Mouse (Mus musculus): Measurements from ENCODE around the gene Podxl2.

Podxl2 gene

GRCm38 (mm10) chr6:88874868-88875508 lies at the start of gene Podxl2:
Gene Podxl2 (minus strand): TSS chr6:88875044.
- DNase-seq: peak; percentile 83 to 89

DNA sequence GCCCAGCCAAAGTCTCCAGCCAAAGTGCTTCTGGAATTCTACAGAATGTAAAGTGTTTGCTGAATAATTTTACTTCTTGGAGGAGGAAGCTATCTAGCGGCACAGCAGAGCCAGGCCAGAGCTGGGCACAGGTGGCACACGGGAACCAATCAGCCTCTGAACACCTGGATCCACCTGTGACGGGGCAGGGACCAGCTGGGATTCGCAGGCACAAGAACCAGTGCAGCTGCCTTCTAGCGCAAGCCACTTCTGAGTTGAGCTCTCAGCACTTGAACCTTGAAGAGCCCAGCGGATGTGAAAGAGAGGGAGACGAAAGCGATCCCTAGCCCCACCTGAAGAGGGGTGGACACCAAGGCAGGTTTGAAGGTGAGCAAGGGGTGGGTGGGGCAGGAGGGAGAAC lies 44.0 kb upstream of the Podxl2 start:
- no peak for DNase-seq

- peak; percentile 62 to 65 for DNase-seq
Measured at GRCm38 (mm10) chr6:88916153-88916552, 41.3 kb upstream of the Podxl2 start.

DNA sequence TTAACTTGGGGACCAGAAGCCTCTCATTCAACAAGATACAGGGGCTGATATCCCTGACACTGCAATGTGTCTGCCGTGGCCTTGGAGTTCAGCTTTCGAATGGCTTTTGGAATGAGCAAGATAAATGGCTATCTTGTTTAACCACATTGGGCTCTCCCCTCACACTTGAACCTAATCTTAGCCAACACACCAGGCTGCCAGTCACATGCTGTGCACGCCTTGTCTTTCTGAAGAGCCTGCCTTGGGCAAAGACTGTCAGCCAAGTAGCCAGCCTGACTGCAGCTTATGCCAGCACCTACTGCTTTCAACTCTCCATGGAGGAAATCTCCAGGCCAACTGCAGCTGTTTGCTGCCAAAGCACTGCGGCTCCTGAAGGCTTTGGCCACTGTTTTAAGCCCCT lies 40.7 kb upstream of the Podxl2 start:
- peak in 1 of 2 experiments; percentile 45 for DNase-seq

- DNase-seq: no peak
Measured at GRCm38 (mm10) chr6:88914799-88915198, 40.0 kb upstream of the Podxl2 start.

GRCm38 (mm10) chr6:88913440-88913839 lies 38.6 kb upstream of the Podxl2 start:
- DNase-seq: no peak

DNA sequence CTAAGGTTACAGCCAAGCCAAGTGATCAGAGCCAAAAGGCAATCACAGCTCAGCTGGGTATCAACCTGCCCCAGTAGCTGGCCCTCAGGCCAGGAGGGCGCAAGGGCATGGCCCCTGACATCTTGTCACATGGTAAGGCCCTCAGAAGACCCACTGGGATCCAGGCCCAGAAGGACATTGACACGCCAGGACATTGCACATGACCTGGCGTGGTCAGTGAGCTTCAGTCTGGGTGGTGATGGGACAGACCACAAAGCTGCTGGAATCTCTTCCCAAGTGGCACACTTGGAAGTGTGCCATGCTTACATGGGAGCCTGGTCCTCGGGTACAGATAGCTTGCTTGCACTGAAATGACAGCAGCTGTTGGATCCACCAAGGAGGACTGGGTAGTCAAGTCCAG lies 38.2 kb upstream of the Podxl2 start:
- DNase-seq: no peak

- no peak for DNase-seq
Measured at GRCm38 (mm10) chr6:88909151-88909550, 34.3 kb upstream of the Podxl2 start.

DNA sequence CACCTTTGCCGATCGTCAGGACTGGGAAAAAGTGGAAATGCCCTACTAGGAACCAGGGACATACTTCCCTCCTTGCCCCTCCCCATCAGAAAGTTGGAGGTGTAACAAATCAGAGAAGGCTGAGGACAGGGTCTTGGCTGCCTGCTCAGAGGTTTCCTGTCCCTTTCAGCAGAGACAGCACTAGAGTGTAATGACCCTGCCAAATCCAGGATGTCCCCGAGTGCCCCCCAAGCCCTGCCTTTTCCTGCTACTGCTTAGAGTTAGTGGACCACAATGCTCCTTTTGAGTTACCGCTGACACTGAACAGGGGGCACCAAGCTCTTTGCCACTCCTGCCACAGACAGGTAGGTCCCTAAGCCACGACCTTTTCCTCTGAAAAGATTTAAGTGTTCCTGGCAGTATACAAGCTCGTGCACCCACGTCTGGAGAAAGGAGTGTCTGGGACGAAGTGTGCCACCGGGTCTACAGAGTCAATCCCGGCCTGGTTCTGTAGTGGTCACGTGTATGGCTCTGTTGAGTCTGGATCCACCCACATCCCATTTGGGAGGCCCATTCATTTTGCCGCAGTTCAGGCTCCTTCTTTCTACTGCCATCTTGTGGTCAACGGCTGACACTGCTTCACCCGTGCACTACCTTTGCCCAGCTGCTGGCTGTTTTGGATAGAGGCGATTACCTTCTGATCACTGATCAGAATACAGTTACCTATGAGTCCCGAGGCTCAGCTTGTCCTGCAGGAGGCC lies 31.7 kb upstream of the Podxl2 start:
- peak; percentile 64 to 68 for DNase-seq

GRCm38 (mm10) chr6:88905042-88905441 lies 30.2 kb upstream of the Podxl2 start:
- no peak for DNase-seq

- peak in 1 of 2 experiments; percentile 38 for DNase-seq
Measured at GRCm38 (mm10) chr6:88904456-88904974, 29.7 kb upstream of the Podxl2 start.

- no peak for DNase-seq
Measured at GRCm38 (mm10) chr6:88903708-88904107, 28.9 kb upstream of the Podxl2 start.

DNA sequence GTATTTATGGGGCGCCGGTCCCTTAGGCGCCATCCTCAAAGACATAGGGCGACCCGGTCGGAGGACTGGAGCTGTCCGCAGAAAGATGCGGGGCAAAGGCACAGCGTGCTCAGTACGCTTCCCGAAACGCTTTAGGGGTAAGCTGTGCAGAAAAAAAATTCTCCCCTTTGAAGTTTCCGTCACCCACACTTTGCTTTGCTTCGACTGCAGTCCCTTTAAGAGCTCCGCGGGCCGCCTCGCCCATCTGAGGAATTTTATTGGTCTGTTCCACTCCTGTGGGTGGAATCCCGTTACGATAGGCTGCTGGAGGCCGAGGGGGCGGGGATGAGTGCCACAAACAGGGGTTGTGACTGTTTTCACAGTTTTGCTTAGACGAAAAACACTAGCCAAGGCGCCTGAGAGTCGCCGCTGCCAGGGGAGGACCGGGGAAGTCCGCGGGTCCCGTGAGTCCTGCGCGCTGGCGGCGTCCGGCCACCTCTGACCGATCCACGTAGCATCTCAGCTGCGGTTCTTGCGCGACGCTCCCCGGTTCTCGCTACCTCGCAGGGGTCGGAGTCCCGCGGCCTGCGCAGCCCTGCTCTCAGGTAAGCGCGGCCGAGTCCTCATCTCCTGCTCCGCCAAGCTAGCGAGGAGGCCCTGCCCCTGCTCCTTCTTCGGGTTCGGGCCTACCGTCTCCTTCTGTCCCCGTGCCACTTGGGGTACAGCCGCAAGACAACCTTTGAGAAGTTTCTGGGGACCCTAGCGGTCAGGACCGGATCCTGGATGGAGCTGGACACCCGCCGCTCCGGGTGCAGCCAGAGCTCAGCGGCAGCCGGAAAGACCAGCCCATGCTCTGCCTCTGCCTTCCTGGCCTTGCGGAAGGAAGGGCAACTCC lies 27.3 kb upstream of the Podxl2 start, which contains the start of gene Tpra1:
Gene Tpra1 (plus strand): TSS at position 305 of the 874 bp plus-strand sequence.
- peak; percentile 94 to 95 for DNase-seq

- DNase-seq: no peak
Measured at GRCm38 (mm10) chr6:88901471-88901870, 26.6 kb upstream of the Podxl2 start.

GRCm38 (mm10) chr6:88899628-88900027 lies 24.8 kb upstream of the Podxl2 start:
- no peak for DNase-seq

DNA sequence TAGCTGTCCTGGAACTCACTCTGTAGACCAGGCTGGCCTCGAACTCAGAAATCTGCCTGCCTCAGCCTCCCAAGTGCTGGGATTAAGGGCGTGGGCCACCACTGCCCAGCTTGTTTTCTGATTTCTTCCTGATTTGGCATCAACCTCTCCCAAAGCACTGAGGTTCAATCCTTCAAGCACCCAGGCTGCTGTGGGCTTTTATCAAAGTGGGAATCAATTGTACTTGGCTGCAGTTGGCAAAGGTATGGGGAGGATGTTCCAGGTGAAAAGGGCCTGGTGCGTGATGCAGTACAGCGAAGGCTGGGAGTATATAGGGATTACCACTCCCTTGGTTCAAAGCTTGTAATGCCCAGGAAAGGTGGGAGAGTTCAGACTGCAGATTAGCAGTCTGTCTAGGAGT lies 24.2 kb upstream of the Podxl2 start:
- no peak for DNase-seq

- peak; percentile 88 to 91 for DNase-seq
Measured at GRCm38 (mm10) chr6:88898534-88899048, 23.7 kb upstream of the Podxl2 start, which contains the start of gene Mcm2. Gene Mcm2 (minus strand): TSS chr6:88898780.

GRCm38 (mm10) chr6:88897246-88897645 lies 22.4 kb upstream of the Podxl2 start:
- no peak for DNase-seq

GRCm38 (mm10) chr6:88895943-88896342 lies 21.1 kb upstream of the Podxl2 start:
- DNase-seq: no peak

DNA sequence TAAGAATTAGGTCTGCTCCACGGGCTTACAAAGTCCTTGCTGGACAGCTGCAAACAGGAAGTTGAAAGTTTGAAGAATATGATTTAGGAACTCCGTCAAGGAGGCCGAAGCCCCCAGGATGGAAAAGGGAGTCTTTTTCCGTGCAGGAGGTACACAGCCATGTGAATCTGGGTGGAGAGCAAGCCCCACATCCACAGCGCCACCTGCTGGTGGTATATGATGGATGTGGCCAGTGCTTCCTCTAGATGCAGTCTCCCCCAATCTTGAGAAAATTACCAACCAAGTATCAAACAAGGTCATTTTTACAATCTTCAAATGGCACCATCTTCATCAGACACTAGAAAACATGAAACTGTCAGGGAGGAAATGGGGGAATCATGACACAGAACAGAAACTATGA lies 18.7 kb upstream of the Podxl2 start:
- peak; percentile 82 to 83 for DNase-seq

DNA sequence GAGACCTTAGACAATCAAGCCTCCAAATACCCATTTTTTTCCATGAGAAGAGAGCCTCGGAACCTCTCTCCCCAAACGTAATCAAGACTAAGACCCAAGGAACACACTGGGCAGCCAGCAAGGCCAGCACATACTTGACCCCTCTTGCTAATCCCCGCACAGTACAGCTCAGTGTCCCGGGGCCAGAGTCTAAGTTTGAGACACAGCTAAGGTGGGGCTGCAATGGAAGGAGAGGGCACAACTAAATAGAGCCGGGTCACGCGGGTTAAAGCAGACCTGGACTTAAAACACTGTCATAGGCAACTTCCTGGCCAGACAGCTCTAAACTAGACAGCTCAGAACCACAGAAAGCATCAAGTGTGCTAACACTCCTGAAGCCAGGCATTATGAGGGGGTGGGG lies 16.0 kb upstream of the Podxl2 start:
- no peak for DNase-seq

- no peak for DNase-seq
Measured at GRCm38 (mm10) chr6:88889410-88890042, 14.7 kb upstream of the Podxl2 start.

Data from cerebellum, postnatal 36 days (tissue).